Mouse (Mus musculus) heart, postnatal 0 days (tissue): Measurements from ENCODE around the gene Plce1.

Experiments
- CTCF ChIP-seq: IDR thresholded peaks from 2 replicates; pipeline ENCODE4 v1.5.1; 2016; ENCODE audit warnings: antibody characterized with exemption, control low read depth, low read depth
- EP300 ChIP-seq: IDR thresholded peaks from 2 replicates; pipeline ENCODE4 v1.6.1; 2016; ENCODE audit warnings: antibody characterized with exemption, low read depth

DNA sequence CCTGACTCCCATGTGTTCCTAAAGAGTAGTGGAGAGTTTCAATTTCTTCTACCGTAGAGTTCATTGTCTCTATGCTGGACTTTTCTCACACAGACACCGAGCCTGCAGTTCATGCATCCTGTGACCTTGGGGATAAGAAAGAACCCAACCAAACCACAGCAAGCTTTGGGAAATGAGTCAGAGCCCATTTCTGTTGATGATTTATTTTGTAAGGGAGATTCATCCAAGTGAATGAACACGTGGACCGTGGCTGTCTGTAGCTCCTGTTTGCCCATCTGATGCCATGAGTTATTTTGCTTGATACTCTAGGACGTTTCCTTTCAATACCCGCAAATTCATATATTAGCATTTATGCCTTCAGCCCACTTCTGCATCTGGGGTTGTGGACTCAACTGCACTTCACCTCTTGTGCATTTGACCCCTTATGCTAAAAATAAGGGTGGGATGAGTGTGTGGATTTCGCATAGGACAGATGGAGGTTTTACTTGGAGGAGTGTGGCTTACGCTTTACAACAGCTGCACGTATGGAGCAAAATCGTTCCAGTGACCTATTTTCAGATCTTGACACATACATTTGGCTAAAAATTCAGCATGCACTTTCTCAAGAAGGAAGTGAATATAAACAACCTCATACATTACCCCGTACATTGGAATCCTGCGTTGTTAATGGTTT, 112.5 kb downstream of the Plce1 start:
- TF ChIP-seq CTCF (no peak), EP300 (no peak)
